Mouse (Mus musculus) neural tube, embryonic 10.5 days (tissue): ENCODE measurements around the gene Susd6.
A peak's percentile ranks its signal among the peaks of the same experiment; 100 is the strongest.

ENCODE experiments used
- DNase-seq: peaks from one replicate; pipeline ENCODE4 v3.0.0-alpha.2; 2017; ENCODE audit warnings: low spot score; ENCODE audit errors: extremely low spot score

Susd6 gene

GRCm38 (mm10) chr12:80866023-80866422, 75.7 kb downstream of the Susd6 start:
- DNase-seq, result no peak

- no peak for DNase-seq
Observed at GRCm38 (mm10) chr12:80867083-80867482, 76.8 kb downstream of the Susd6 start.

- no peak for DNase-seq
Observed at GRCm38 (mm10) chr12:80868401-80868800, 78.1 kb downstream of the Susd6 start.

DNA sequence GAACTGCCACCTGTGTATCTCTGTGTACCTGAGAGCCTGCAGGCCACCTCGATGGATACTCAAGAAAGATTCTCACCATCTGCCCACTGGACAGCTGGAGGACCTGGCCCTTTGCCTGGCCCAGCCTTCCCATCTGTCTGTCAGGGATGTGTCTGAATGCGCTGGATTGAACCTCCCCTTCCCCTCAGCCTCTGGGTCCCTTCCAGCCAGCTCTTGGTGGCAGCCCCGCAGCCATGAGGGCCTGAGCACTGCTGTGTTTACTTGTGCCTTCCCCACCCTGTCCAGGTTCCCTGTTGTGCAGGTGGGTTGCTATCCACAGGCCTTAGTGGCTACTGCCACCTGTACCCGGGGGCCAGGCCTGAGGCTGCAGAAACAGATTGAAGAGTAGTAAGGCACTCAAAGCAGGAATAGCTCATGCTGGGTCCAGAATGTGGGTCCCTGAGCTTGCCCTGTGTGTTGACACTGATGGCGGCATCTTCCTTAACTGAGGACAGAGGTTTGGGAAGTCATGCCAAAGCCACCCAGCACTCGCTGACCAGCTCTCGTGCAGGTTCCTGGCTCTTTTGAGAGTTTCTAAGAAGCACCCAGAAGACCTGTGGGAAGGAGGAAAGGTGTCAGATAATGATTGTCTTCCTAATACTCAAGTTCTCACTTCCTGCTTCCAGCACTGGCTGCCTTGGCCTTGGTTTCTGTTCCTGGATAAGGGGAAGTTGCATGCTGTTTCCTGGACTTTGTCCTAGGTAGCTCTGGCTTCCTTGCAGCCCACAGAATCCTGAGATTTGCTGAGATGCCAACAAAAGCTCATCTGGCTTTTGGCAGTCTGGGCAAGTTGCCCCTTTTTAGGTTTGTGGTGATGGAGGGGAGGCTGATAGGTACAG, 87.1 kb downstream of the Susd6 start:
- no peak for DNase-seq

GRCm38 (mm10) chr12:80878093-80878430, 87.8 kb downstream of the Susd6 start:
- DNase-seq, result no peak

DNA sequence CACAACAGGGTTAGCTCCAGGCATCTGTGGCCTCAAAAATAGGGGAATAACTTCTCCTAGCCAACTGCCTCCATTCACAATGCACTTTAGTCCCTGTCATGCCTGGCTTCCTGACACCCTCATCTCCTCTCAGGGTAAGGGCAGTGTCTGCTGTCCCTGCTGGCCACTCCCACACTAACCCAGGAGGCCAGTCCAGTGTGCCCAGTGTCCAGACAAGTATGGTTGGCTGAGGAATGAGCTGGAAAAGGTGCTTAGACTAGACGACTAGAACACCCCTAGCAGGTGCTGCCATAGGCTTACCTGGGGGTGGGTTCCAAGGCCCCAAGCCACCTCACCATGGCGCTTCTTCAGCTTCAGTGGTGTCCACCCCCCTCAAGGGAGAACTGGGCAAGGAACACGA, 88.3 kb downstream of the Susd6 start:
- DNase-seq, result no peak

GRCm38 (mm10) chr12:80879267-80879666, 89.0 kb downstream of the Susd6 start:
- DNase-seq, result no peak

DNA sequence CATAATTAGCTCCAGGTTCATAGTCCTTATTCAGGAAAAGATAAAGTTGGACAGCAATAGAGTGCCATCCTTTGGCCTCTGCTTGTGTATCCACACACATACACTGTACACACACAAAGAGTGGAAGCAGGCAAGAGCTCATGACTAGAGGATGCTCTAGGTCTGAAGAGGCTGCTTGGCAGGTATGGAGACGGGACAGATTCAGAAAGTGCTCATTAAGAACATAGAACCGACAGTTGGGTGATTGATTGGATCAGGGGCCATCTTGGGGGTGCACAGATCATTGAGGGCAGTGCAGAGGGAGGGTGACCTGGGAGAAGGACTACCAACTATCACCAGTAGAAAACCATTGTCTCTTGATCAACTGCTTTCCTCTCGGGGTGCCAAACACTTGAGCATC, 90.8 kb downstream of the Susd6 start:
- DNase-seq, result no peak

DNA sequence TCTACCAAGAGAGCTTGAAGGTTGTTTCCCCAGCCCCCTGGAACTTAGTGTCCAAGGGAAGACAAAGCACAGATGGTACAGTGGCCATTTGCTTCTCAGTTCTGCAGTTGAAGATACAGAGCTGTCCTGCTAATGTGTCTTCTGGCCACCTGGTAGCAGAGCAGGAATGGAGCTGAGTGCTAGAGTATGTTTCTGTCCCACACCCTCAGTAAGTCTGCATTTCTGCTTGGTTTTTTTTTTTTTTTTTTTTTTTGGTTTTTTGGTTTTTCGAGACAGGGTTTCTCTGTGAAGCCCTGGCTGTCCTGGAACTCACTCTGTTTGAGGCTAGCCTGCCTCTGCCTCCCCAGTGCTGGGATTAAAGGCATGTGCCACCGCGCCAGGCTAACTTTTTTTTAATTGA, 93.0 kb downstream of the Susd6 start:
- DNase-seq, result no peak

DNA sequence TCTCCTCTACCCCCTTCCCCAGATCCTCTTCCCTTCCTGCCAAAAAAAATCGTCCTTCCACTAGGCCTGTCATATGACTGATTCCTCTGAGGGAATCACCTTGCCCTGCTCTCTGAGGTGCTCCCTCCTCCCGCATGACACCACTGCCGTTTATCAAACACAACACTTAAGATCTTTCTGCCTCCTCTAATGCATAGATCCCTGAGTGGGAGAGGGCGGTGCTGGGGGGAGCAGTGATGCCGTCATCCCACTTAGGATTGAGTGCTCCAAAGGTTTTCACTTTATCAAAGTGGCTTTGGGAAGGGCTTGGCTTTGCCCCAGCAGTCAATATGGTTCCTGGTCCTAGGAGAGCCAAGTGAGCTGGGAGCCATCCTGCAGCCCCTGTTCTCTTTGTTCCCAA, 93.6 kb downstream of the Susd6 start:
- no peak for DNase-seq

DNA sequence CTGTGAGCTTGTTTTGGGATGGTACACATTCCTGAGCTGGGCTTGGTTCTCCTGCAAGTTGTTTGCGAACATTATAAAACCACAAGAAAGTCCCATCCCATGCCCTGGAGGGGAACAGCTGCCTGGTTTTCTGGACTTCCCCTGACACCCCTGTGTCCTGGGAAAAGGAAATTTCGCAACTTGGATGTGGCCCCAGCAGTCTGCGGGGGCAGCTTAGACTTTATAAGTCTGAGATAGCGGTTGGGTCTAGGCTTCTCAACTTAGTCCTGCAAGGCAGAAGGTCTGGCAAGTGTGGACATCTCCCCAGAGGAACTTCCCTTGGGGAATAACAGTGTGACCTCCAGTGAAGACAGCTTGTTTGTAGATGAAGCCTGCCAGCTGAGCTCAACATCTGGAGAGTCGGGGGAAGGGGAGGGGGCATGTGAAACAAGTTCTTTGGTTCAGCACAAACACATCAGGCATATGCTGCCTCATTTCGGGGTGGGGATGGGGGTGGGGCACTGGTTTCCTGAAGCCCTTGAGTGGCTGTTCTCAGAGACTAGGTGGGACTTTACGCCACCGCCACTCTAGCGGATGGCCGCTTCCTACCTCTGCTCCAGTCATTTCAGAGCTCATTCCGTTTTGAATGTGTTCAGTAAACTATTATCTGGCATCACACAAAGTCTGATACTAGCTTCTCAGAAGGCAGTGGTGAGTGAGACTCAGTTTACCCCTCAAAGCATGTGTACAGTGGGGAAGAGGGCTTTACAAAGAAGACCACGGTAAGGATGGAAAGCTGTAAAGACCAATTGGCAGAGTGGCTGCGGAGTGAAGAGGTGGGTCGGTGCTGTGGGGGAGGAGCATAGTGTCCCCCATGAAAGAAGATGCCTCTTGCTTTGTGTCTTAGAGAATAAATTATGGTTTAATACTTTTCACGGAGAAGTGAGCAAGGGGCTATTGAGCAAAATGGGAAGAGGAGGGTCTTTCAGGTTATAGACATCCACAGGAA, 95.3 kb downstream of the Susd6 start:
- DNase-seq, result no peak

GRCm38 (mm10) chr12:80887036-80887435, 96.7 kb downstream of the Susd6 start:
- no peak for DNase-seq

DNA sequence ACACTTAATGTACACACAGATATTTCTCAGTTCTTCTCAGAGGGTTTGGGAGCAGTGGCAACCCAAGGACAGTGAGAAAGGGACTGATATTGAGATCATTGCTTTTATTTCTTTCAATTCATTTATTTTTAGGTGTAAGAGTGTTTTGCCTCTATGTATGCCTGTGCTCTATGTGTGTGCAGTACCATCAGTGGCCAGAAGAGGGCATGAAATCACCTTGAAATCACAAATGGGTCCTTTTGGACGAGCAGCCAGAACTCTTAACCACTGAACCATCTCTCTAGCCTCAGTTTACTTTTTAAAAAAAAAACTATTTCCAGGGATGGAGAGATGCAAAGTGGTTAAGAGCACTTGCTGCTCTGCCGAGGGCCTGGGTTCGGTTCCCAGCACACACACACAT, 99.0 kb downstream of the Susd6 start:
- DNase-seq, result no peak

- no peak for DNase-seq
Observed at GRCm38 (mm10) chr12:80891074-80891473, 100.8 kb downstream of the Susd6 start.

- DNase-seq, result no peak
Observed at GRCm38 (mm10) chr12:80893720-80894494, 103.6 kb downstream of the Susd6 start.

GRCm38 (mm10) chr12:80894973-80895570, 104.8 kb downstream of the Susd6 start:
- DNase-seq, result peak; percentile 72

GRCm38 (mm10) chr12:80909631-80910030, 119.3 kb downstream of the Susd6 start:
- no peak for DNase-seq

- no peak for DNase-seq
Observed at GRCm38 (mm10) chr12:80917764-80918163, 127.5 kb downstream of the Susd6 start.

DNA sequence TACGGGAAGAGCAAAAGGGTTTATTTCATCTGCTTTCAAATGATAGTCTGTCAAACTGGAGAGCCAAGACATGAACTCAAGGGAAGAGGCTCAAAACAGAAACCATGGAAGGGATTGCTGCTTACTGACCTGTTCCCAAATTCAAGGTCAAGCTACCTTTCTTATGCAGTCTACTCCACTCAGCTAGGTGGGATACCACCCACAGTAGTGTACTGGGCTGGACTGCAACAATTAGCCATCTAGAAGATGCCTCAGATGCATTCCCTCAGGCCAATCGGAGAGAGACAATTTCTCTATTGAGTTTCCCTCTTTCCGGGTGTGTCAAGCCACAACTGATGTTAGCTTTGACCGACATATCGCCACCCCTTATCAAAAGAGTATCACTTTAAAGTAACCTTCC, 131.0 kb downstream of the Susd6 start:
- DNase-seq, result no peak

GRCm38 (mm10) chr12:80922869-80923268, 132.6 kb downstream of the Susd6 start:
- no peak for DNase-seq

DNA sequence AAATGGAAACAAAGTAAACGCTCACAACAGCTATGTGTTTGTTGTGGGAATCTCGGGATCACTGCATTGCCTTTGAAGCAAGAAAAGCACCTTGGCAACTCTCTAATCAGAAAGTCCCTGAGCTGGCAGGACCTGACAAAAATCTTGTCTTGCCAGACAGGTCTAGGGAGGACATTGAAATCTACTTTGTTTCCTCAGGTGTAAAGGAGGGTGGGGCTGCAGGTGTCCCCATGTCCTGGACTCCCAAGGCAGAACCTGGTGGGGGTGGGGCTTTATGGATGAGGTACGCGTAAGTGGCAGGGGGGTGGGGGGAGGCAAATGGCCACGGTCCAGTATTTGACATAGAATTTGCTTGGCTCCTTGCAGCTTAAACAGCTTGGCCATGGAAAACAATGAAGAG, 133.3 kb downstream of the Susd6 start:
- no peak for DNase-seq
